Mouse (Mus musculus): ENCODE measurements around the gene Sh3gl3. TPM values are rescaled to one million over a fixed set of nuclear protein-coding genes. Genes with fewer than 3 reads are reported as not detected.

The Sh3gl3 gene
- polyA plus RNA-seq, 1 experiment: 0.13 TPM

- no peak for DNase-seq
- no peak for TF ChIP-seq POLR2A (IDR thresholded peaks at IDR 0.05; ENCODE audit: control insufficient read depth, extremely low read depth, insufficient read depth, low read length, poor library complexity)
- no peak for TF ChIP-seq CTCF (IDR thresholded peaks at IDR 0.05; ENCODE audit: borderline replicate concordance, control insufficient read depth, extremely low read depth, insufficient read depth, low read length, poor library complexity)
- Histone ChIP-seq H3K4me3 (ENCODE audit: control insufficient read depth, insufficient read depth, low read length) (no peak overlapping the region), H3K27me3 (ENCODE audit: control insufficient read depth, insufficient read depth, low read length) (peaks cover 8% of the 10 kb centered on the region; the same call in 1 of the 2 replicates), H3K4me1 (replicated peaks; ENCODE audit: control insufficient read depth, insufficient read depth, low read length) (no peaks in the 10 kb centered on the region), H3K27ac (ENCODE audit: control insufficient read depth, insufficient read depth, low read length) (no peak overlapping the region), H3K36me3 (ENCODE audit: control insufficient read depth, insufficient read depth, low read length) (no peaks in the 10 kb centered on the region)
- 51% methylated on average over 6 of the region's 6 CpGs for WGBS
Observed at GRCm38 (mm10) chr7:82330860-82331259, 157.2 kb downstream of the Sh3gl3 start.

- DNase-seq: no peak
- Histone ChIP-seq H3K27me3 (ENCODE audit: control insufficient read depth, insufficient read depth, low read length) (peaks cover 8% of the 10 kb centered on the region; the same call in 1 of the 2 replicates), H3K27ac (ENCODE audit: control insufficient read depth, insufficient read depth, low read length) (no peak overlapping the region), H3K4me1 (replicated peaks; ENCODE audit: control insufficient read depth, insufficient read depth, low read length) (no peaks in the 10 kb centered on the region), H3K4me3 (ENCODE audit: control insufficient read depth, insufficient read depth, low read length) (no peak overlapping the region), H3K36me3 (ENCODE audit: control insufficient read depth, insufficient read depth, low read length) (no peaks in the 10 kb centered on the region)
- 81% methylated on average over 1 of the region's 1 CpGs for whole genome bisulfite sequencing
- TF ChIP-seq POLR2A (IDR thresholded peaks at IDR 0.05; ENCODE audit: control insufficient read depth, extremely low read depth, insufficient read depth, low read length, poor library complexity): no peak
Observed at GRCm38 (mm10) chr7:82334000-82334399, 160.4 kb downstream of the Sh3gl3 start.

GRCm38 (mm10) chr7:82335211-82336121, 161.8 kb downstream of the Sh3gl3 start, which contains the start of gene Adamtsl3:
TSS of gene Adamtsl3 (plus strand) at chr7:82335694.
- DNase-seq: no peak
- peaks cover 8% of the 10 kb centered on the region; the same call in 1 of the 2 replicates for H3K27me3 ChIP-seq (ENCODE audit: control insufficient read depth, insufficient read depth, low read length)
- H3K27ac ChIP-seq (ENCODE audit: control insufficient read depth, insufficient read depth, low read length): no peak within 1 kb of the TSS
- H3K4me3 ChIP-seq (ENCODE audit: control insufficient read depth, insufficient read depth, low read length): no peak within 1 kb of the TSS
- no peaks in the 10 kb centered on the region for H3K4me1 ChIP-seq (replicated peaks; ENCODE audit: control insufficient read depth, insufficient read depth, low read length)
- TF ChIP-seq POLR2A (IDR thresholded peaks at IDR 0.05; ENCODE audit: control insufficient read depth, extremely low read depth, insufficient read depth, low read length, poor library complexity): no peak
- no peak for TF ChIP-seq CTCF (IDR thresholded peaks at IDR 0.05; ENCODE audit: borderline replicate concordance, control insufficient read depth, extremely low read depth, insufficient read depth, low read length, poor library complexity)
- no peaks in the 10 kb centered on the region for H3K36me3 ChIP-seq (ENCODE audit: control insufficient read depth, insufficient read depth, low read length)
- 3% methylated on average over 95 of the region's 95 CpGs for WGBS

GRCm38 (mm10) chr7:82336132-82336531, 162.5 kb downstream of the Sh3gl3 start:
- Histone ChIP-seq H3K4me3 (ENCODE audit: control insufficient read depth, insufficient read depth, low read length) (no peak overlapping the region), H3K36me3 (ENCODE audit: control insufficient read depth, insufficient read depth, low read length) (no peaks in the 10 kb centered on the region), H3K4me1 (replicated peaks; ENCODE audit: control insufficient read depth, insufficient read depth, low read length) (no peaks in the 10 kb centered on the region), H3K27me3 (ENCODE audit: control insufficient read depth, insufficient read depth, low read length) (peaks cover 8% of the 10 kb centered on the region; the same call in 1 of the 2 replicates), H3K27ac (ENCODE audit: control insufficient read depth, insufficient read depth, low read length) (no peak overlapping the region)
- 6% methylated on average over 34 of the region's 34 CpGs for WGBS
- no peak for TF ChIP-seq POLR2A (IDR thresholded peaks at IDR 0.05; ENCODE audit: control insufficient read depth, extremely low read depth, insufficient read depth, low read length, poor library complexity)
- TF ChIP-seq CTCF (IDR thresholded peaks at IDR 0.05; ENCODE audit: borderline replicate concordance, control insufficient read depth, extremely low read depth, insufficient read depth, low read length, poor library complexity): no peak
- DNase-seq: no peak

- WGBS: 93% methylated on average over 9 of the region's 9 CpGs
- no peak for DNase-seq
- Histone ChIP-seq H3K27me3 (ENCODE audit: control insufficient read depth, insufficient read depth, low read length) (peaks cover 8% of the 10 kb centered on the region; the same call in 1 of the 2 replicates), H3K4me3 (ENCODE audit: control insufficient read depth, insufficient read depth, low read length) (no peak overlapping the region), H3K27ac (ENCODE audit: control insufficient read depth, insufficient read depth, low read length) (no peak overlapping the region), H3K4me1 (replicated peaks; ENCODE audit: control insufficient read depth, insufficient read depth, low read length) (no peaks in the 10 kb centered on the region), H3K36me3 (ENCODE audit: control insufficient read depth, insufficient read depth, low read length) (no peaks in the 10 kb centered on the region)
- TF ChIP-seq POLR2A (IDR thresholded peaks at IDR 0.05; ENCODE audit: control insufficient read depth, extremely low read depth, insufficient read depth, low read length, poor library complexity): no peak
Observed at GRCm38 (mm10) chr7:82338121-82338520, 164.5 kb downstream of the Sh3gl3 start.

GRCm38 (mm10) chr7:82338532-82338931, 164.9 kb downstream of the Sh3gl3 start:
- TF ChIP-seq POLR2A (IDR thresholded peaks at IDR 0.05; ENCODE audit: control insufficient read depth, extremely low read depth, insufficient read depth, low read length, poor library complexity) (no peak), CTCF (IDR thresholded peaks at IDR 0.05; ENCODE audit: borderline replicate concordance, control insufficient read depth, extremely low read depth, insufficient read depth, low read length, poor library complexity) (no peak)
- Histone ChIP-seq H3K27ac (ENCODE audit: control insufficient read depth, insufficient read depth, low read length) (no peak overlapping the region), H3K4me1 (replicated peaks; ENCODE audit: control insufficient read depth, insufficient read depth, low read length) (no peaks in the 10 kb centered on the region), H3K27me3 (ENCODE audit: control insufficient read depth, insufficient read depth, low read length) (peaks cover 8% of the 10 kb centered on the region; the same call in 1 of the 2 replicates), H3K4me3 (ENCODE audit: control insufficient read depth, insufficient read depth, low read length) (no peak overlapping the region), H3K36me3 (ENCODE audit: control insufficient read depth, insufficient read depth, low read length) (no peaks in the 10 kb centered on the region)
- 81% methylated on average over 4 of the region's 4 CpGs for WGBS
- DNase-seq: no peak

Measured in thymus, adult 2 months (tissue).